Mouse (Mus musculus): Measurements from ENCODE around the gene Rab8a. TPM values are rescaled to one million over a fixed set of nuclear protein-coding genes. Genes with fewer than 3 reads are reported as not detected.

The Rab8a gene
- polyA plus RNA-seq, 1 experiment from 2014 or later, result 123 TPM

DNA sequence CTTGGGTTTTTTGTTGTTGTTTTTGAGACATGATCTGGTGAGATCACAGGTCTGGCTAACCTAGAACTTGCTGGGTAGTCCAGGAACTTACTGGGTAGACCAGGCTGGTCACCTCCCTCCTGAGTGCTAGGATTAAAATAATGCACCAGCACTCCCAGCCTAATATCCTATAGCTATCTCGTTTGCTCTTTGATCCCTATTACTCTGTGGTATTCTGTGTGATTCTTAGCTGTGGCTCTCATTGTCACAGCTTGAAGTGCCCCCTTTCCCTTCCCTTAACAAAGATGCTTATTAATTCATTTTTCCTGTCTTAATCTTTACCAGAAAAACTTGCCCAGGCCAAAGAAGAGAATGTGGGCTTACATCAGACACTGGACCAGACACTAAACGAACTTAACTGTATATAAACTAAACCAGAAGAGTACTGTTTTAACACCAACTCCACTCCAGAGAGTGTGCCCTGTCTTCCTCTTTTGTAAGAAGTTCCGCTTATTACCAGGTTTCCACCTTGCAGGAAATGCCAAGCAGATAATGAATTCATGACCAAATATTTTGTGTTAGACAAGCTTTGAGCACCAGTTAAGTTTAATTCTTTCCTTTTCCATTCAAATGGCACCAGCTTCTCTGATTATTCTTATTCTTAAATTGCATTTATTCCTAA is 9.5 kb upstream of the Rab8a start:
- 90% methylated on average over 3 of the region's 3 CpGs for WGBS
- H3K36me3 ChIP-seq (ENCODE audit: control insufficient read depth, insufficient read depth, low read length), result peaks cover 22% of the 10 kb centered on the region

DNA sequence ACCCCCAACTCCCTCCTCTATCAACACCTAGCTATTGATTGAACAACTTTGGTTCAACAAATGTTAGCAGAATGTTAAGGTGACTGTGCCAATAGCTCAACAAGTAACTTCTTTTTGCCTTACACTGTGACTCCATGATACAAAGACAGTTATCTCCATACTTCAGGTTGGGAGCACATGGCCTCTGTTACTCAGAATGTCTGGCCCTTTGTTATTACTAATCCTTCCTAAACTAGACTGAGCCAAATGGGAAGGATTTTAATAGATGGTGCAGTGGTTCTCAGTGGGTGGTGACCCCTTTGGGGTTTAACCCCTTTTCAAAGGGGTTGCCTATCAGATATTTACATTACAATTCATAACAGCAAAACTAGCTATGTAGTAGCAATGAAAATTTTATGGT is 7.6 kb upstream of the Rab8a start:
- H3K9me3 ChIP-seq (ENCODE audit: control insufficient read depth, low read length), result no peaks in the 10 kb centered on the region
- no peak overlapping the region for H3K4me3 ChIP-seq (ENCODE audit: low read depth, low read length)
- ATAC-seq (ENCODE audit: insufficient number of reproducible peaks, low FRiP score, low TSS enrichment, low read depth) (no peak), DNase-seq (ENCODE audit: low spot score) (no peak)
- no peaks in the 10 kb centered on the region for H3K27me3 ChIP-seq (ENCODE audit: control insufficient read depth, insufficient read depth, low read length)
- no peak overlapping the region for H3K9ac ChIP-seq (ENCODE audit: low read length)
- no peak overlapping the region for H3K27ac ChIP-seq (replicated peaks; ENCODE audit: low read depth, low read length)
- H3K4me1 ChIP-seq (ENCODE audit: control insufficient read depth, insufficient read depth, low read length), result no peaks in the 10 kb centered on the region
- H3K36me3 ChIP-seq (ENCODE audit: control insufficient read depth, insufficient read depth, low read length), result peaks cover 15% of the 10 kb centered on the region; the same call in 1 of the 2 replicates
- no peak overlapping the region for H3K4me2 ChIP-seq (ENCODE audit: low read depth, severe bottlenecking)

More for the DNA sequence above, 9.5 kb upstream of the Rab8a start:
- ATAC-seq (ENCODE audit: insufficient number of reproducible peaks, low FRiP score, low TSS enrichment, low read depth) (no peak), DNase-seq (ENCODE audit: low spot score) (no peak)
- Histone ChIP-seq H3K4me1 (ENCODE audit: control insufficient read depth, insufficient read depth, low read length) (no peaks in the 10 kb centered on the region), H3K27ac (replicated peaks; ENCODE audit: low read depth, low read length) (no peak overlapping the region), H3K9me3 (ENCODE audit: control insufficient read depth, low read length) (no peaks in the 10 kb centered on the region), H3K4me2 (ENCODE audit: low read depth, severe bottlenecking) (no peak overlapping the region), H3K9ac (ENCODE audit: low read length) (no peak overlapping the region), H3K4me3 (ENCODE audit: low read depth, low read length) (no peak overlapping the region), H3K27me3 (ENCODE audit: control insufficient read depth, insufficient read depth, low read length) (no peaks in the 10 kb centered on the region)

DNA sequence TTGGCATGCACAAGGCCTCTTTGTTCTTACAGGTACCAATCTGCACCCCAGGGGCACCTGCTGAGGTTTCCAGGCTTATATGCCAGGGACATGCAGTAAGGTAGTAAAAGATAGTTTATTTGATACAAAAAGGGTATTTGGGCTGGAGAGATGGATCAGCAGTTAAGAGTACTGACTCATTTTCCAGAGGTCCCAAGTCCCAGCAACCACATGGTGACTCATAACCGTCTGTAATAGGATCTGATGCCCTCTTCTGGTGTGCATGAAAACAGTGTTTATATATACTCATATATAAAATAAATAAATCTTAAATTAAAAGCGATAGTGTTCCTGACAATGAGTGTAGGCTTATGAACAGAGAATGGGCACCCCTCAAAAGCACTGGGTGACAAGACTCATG is 2.9 kb upstream of the Rab8a start:
- no peak overlapping the region for H3K4me3 ChIP-seq (ENCODE audit: low read depth, low read length)
- ATAC-seq (ENCODE audit: insufficient number of reproducible peaks, low FRiP score, low TSS enrichment, low read depth), result no peak
- H3K27ac ChIP-seq (replicated peaks; ENCODE audit: low read depth, low read length), result no peak overlapping the region
- H3K36me3 ChIP-seq (ENCODE audit: control insufficient read depth, insufficient read depth, low read length), result no peaks in the 10 kb centered on the region
- WGBS, result 87% methylated on average over 2 of the region's 2 CpGs
- no peak overlapping the region for H3K9ac ChIP-seq (ENCODE audit: low read length)
- no peaks in the 10 kb centered on the region for H3K9me3 ChIP-seq (ENCODE audit: control insufficient read depth, low read length)
- H3K4me1 ChIP-seq (ENCODE audit: control insufficient read depth, insufficient read depth, low read length), result peaks cover 8% of the 10 kb centered on the region
- DNase-seq (ENCODE audit: low spot score), result no peak
- no peaks in the 10 kb centered on the region for H3K27me3 ChIP-seq (ENCODE audit: control insufficient read depth, insufficient read depth, low read length)
- H3K4me2 ChIP-seq (ENCODE audit: low read depth, severe bottlenecking), result no peak overlapping the region

DNA sequence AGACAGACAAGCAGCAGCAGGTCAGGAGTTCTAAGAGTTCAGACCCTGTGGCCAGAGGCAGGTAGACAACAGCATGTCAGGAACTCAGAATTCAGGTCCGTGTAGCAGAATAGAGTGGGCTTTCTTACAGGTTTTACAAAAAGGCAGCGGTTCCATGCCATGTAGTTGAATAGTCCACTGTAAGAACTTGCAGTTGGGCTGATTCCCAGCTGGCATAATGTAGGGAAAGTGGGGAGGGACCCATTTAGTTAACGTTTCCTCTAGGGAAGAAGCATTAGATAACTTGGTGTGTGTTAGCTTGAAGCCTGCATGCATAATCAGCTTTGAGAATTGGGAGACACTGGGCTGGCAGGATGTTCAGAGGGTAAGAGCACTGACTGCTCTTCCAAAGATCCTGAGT is 2.3 kb upstream of the Rab8a start:
- Histone ChIP-seq H3K4me2 (ENCODE audit: low read depth, severe bottlenecking) (no peak overlapping the region), H3K27me3 (ENCODE audit: control insufficient read depth, insufficient read depth, low read length) (no peaks in the 10 kb centered on the region), H3K9ac (ENCODE audit: low read length) (no peak overlapping the region), H3K9me3 (ENCODE audit: control insufficient read depth, low read length) (no peaks in the 10 kb centered on the region), H3K27ac (replicated peaks; ENCODE audit: low read depth, low read length) (no peak overlapping the region), H3K4me3 (ENCODE audit: low read depth, low read length) (no peak overlapping the region), H3K4me1 (ENCODE audit: control insufficient read depth, insufficient read depth, low read length) (peaks cover 8% of the 10 kb centered on the region), H3K36me3 (ENCODE audit: control insufficient read depth, insufficient read depth, low read length) (no peaks in the 10 kb centered on the region)
- ATAC-seq (ENCODE audit: insufficient number of reproducible peaks, low FRiP score, low TSS enrichment, low read depth) (no peak), DNase-seq (ENCODE audit: low spot score) (no peak)
- WGBS, result 87% methylated on average over 3 of the region's 3 CpGs

DNA sequence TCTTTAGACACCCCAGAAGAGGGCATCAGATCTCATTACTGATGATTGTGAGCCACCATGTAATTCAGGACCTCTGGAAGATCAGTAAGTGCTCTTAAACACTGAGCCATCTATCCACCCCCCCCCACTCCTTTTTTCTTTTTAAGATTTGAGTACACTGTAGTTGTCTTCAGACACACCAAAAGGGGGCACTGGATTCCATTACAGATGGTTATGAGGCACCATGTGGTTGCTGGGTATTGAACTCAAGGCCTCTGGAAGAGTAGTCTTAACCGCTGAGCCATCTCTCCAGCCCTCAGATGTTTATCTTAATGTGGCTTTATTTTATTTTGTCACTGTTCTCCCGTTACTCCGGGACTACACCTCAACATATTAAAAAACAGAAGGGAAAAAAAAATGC is 993 bp upstream of the Rab8a start:
- Histone ChIP-seq H3K9me3 (ENCODE audit: control insufficient read depth, low read length) (no peaks in the 10 kb centered on the region), H3K4me1 (ENCODE audit: control insufficient read depth, insufficient read depth, low read length) (peaks cover 8% of the 10 kb centered on the region), H3K4me3 (ENCODE audit: low read depth, low read length) (peak overlapping the region; percentile 26), H3K27me3 (ENCODE audit: control insufficient read depth, insufficient read depth, low read length) (no peaks in the 10 kb centered on the region), H3K36me3 (ENCODE audit: control insufficient read depth, insufficient read depth, low read length) (peaks cover 3% of the 10 kb centered on the region; the same call in 1 of the 2 replicates), H3K4me2 (ENCODE audit: low read depth, severe bottlenecking) (peak overlapping the region; percentile 42; the same call in 1 of the 2 replicates), H3K9ac (ENCODE audit: low read length) (no peak overlapping the region), H3K27ac (replicated peaks; ENCODE audit: low read depth, low read length) (no peak overlapping the region)
- no peak for DNase-seq (ENCODE audit: low spot score)
- no peak for ATAC-seq (ENCODE audit: insufficient number of reproducible peaks, low FRiP score, low TSS enrichment, low read depth)
- WGBS, result 74% methylated on average over 3 of the region's 3 CpGs

DNA sequence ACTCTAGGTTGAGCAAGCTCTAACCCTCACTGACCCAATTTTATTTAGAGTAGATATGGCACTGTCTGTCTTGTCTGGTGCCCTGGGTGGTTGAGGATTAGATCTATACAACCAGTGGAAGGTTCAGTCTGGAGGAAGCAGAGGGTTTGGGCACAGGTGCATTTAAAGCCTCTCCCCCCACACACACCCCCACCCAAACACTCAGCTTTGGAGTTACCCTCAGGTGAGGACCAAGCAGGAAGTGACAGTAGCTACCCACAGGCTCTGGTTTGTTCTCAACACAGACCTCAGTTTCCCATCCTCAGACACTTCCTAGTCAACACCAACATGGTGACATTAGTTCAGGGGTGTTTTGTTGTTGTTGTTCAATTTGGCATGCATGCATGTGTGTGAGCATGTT is 1.8 kb downstream of the Rab8a start:
- Histone ChIP-seq H3K9me3 (ENCODE audit: control insufficient read depth, low read length) (no peaks in the 10 kb centered on the region), H3K4me3 (ENCODE audit: low read depth, low read length) (no peak overlapping the region), H3K4me2 (ENCODE audit: low read depth, severe bottlenecking) (peak overlapping the region; percentile 77; the same call in 1 of the 2 replicates), H3K9ac (ENCODE audit: low read length) (no peak overlapping the region), H3K27me3 (ENCODE audit: control insufficient read depth, insufficient read depth, low read length) (no peaks in the 10 kb centered on the region), H3K4me1 (ENCODE audit: control insufficient read depth, insufficient read depth, low read length) (peaks cover 8% of the 10 kb centered on the region), H3K36me3 (ENCODE audit: control insufficient read depth, insufficient read depth, low read length) (peaks cover 3% of the 10 kb centered on the region; the same call in 1 of the 2 replicates), H3K27ac (replicated peaks; ENCODE audit: low read depth, low read length) (no peak overlapping the region)
- no peak for ATAC-seq (ENCODE audit: insufficient number of reproducible peaks, low FRiP score, low TSS enrichment, low read depth)
- no peak for DNase-seq (ENCODE audit: low spot score)

DNA sequence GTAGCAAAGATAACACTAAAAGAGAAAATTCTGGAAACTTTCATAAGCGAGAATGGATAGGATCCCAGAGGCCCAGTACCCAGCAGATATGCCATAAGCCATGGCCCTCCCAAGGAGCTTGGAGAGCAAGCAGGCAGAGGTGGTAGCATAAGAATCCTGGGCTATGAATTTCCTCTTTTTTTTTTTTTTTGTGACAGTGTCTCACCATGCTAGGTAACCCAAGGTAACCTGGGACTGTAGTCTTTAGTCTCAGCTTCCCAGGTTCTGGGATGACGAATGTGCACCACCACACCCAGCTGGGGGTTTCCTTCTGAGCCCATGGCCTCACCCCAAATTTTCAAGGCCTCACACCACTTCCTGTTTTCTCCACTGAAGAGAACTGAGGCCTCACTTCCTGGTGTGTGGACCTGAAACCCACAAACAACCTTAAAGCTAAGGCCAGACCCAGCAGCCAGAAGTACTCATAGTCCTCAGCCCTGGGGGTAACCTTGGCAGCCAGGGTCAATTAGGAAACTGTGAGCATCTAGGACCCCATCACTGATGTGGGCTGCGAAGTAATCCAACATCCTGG is 8.2 kb downstream of the Rab8a start:
- H3K9ac ChIP-seq (ENCODE audit: low read length), result no peak overlapping the region
- no peak for ATAC-seq (ENCODE audit: insufficient number of reproducible peaks, low FRiP score, low TSS enrichment, low read depth)
- H3K4me1 ChIP-seq (ENCODE audit: control insufficient read depth, insufficient read depth, low read length), result no peaks in the 10 kb centered on the region
- H3K27ac ChIP-seq (replicated peaks; ENCODE audit: low read depth, low read length), result no peak overlapping the region
- no peak overlapping the region for H3K4me3 ChIP-seq (ENCODE audit: low read depth, low read length)
- peaks cover 29% of the 10 kb centered on the region for H3K36me3 ChIP-seq (ENCODE audit: control insufficient read depth, insufficient read depth, low read length)
- H3K4me2 ChIP-seq (ENCODE audit: low read depth, severe bottlenecking), result no peak overlapping the region
- H3K27me3 ChIP-seq (ENCODE audit: control insufficient read depth, insufficient read depth, low read length), result no peaks in the 10 kb centered on the region
- DNase-seq (ENCODE audit: low spot score), result no peak
- 94% methylated on average over 3 of the region's 3 CpGs for WGBS
- H3K9me3 ChIP-seq (ENCODE audit: control insufficient read depth, low read length), result no peaks in the 10 kb centered on the region

DNA sequence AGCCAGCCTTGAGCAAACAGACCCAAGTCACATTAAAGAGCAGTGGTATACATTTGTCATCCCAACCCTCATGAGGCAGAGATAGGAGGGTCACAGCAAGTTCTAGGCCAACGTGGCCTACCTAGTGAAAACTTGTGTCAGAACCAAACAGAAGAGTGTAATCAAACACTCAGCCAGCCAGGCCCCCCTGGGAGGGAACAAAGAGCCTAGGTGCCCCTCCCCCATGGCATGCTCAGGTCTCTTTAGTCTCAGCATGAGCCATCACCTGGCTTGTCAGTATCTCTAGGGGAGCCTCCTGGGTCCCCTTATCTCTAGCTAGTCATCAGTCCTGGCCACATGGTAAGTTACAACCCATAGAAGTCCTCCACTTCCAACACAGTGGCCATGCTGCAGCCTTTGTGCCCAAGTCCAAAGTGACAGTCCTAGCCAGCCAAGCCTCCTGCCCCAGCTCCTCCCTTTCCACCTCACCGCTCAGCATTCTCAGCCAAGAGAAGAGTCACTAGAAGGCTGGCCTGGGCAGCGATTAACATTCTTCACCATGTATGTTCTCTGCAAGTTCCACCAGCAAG is 8.8 kb downstream of the Rab8a start:
- Histone ChIP-seq H3K9me3 (ENCODE audit: control insufficient read depth, low read length) (no peaks in the 10 kb centered on the region), H3K9ac (ENCODE audit: low read length) (no peak overlapping the region), H3K4me2 (ENCODE audit: low read depth, severe bottlenecking) (no peak overlapping the region), H3K27me3 (ENCODE audit: control insufficient read depth, insufficient read depth, low read length) (no peaks in the 10 kb centered on the region), H3K36me3 (ENCODE audit: control insufficient read depth, insufficient read depth, low read length) (peaks cover 28% of the 10 kb centered on the region), H3K4me3 (ENCODE audit: low read depth, low read length) (no peak overlapping the region), H3K27ac (replicated peaks; ENCODE audit: low read depth, low read length) (no peak overlapping the region), H3K4me1 (ENCODE audit: control insufficient read depth, insufficient read depth, low read length) (no peaks in the 10 kb centered on the region)
- WGBS, result 73% methylated on average over 3 of the region's 3 CpGs
- DNase-seq (ENCODE audit: low spot score), result no peak
- no peak for ATAC-seq (ENCODE audit: insufficient number of reproducible peaks, low FRiP score, low TSS enrichment, low read depth)

Measured in limb, embryonic 11.5 days (tissue).